Mouse (Mus musculus) CD4-positive, CD25-positive, alpha-beta regulatory T cell, adult 4 months (primary cell): ENCODE measurements at regions not wholly inside any gene's neighbourhood (a gene's known extent, or its start where the extent isn't known, plus 50 kb on each side); places are given as distances from the start of the nearest gene placed in this dataset.

ENCODE experiments used
- ATAC-seq: one replicate; pipeline ENCODE4 v1.8.0; 2017

- ATAC-seq, result no peak
Observed at GRCm38 (mm10) chr4:10607855-10608576, 266.3 kb upstream of the 2610301B20Rik start.

- no peak for ATAC-seq
Observed at GRCm38 (mm10) chr4:10610784-10611183, 263.5 kb upstream of the 2610301B20Rik start.
